Mouse (Mus musculus): ENCODE data around the gene Abcb9.

GRCm38 (mm10) chr5:124085513-124085912 lies 10.1 kb downstream of the Abcb9 start:
- TF ChIP-seq POLR2A (IDR thresholded peaks at IDR 0.05; ENCODE audit: borderline replicate concordance, control insufficient read depth, low read depth, low read length) (no peak), CTCF (IDR thresholded peaks at IDR 0.05; ENCODE audit: control insufficient read depth, insufficient read depth, low read length) (no peak)
